Mouse (Mus musculus) spleen, adult 12 weeks (tissue): ENCODE results near the gene Hfe2.
"Not testable (repeated sequence)": the region's sequence is repeated elsewhere in the genome, so short reads cannot be mapped to it uniquely, and the experiment has no call there.

Source experiments
- DNase-seq: peaks from one replicate; pipeline ENCODE4 v3.0.0; 2022; ENCODE audit warnings: low spot score

Hfe2 gene

DNA sequence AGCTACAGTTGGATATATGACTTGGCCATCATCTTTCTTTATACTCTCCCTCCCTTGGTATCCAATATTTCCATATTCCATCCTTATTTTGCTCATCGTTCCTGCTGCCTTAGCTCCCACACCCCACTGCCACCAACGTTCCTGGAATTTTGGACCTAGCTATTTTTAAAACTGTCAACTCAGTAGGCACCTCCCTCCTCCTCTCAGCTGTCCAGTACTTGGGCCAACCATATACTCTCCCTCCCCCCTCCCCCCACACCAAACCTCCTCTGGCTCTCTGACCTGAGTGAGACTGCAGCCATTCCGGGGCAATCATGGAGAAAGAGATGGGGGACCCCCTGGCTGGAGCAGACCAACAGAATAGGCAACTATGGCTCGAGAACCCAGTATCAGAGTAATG, at the start of gene Hfe2:
TSS of gene Hfe2 (plus strand) at position 259 of the 400 bp plus-strand sequence.
- no peak for DNase-seq

DNA sequence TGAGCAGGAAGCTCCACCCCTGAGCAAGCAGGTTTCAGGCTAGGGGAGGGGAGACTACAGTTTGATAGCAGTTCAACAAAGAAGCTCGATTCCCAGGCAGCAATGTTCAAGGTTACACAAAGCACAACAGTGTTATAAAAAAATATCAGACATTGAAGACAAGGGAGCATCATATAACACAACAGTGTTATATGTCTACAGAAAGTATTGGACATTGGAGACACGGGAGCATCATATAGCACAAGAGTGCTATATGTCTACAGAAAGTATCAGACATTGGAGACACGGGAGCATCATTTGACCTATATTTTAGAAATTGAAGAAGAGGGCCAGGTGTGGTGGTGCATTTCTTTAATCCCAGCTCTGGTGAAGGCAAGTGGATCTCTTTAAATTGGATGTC, 47.9 kb upstream of the Hfe2 start:
- DNase-seq, result no peak

DNA sequence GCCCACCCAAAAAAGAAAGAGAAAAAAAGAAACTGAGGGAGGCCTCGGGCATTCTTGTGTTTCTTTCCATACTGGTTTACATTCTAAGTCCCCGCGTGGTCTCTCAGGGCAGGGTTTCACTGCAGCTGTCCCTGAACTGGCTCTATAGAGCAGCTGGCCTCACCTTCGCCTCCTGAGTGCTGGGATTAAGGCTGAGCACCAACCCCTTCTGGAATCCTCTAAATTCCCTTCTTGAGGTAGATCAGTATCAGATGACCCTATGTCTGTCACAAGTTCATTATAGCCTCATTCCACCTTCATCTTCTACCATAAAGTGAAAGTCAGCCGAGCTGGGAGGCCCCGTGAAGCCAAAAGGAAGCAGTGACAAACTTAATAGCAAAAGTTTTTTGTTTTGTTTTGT, 47.4 kb upstream of the Hfe2 start:
- no peak for DNase-seq

DNA sequence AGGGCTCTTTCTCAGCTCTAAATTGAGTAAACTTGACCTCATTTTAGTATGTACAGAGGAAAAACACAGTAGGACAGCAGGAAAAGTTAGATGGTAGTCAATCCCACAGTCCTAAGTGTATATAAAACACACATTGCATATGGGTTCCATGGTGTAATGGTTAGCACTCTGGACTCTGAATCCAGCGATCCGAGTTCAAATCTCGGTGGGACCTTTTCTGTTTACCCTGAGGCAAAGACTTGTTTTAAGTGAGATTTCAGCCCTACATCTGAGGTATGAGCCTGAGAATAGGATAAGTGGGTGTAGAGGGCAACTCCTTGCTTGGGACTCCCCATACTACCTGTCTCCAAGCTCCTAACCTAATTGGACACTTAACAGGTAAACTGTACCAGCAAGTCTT, 45.7 kb upstream of the Hfe2 start:
- no peak for DNase-seq

DNA sequence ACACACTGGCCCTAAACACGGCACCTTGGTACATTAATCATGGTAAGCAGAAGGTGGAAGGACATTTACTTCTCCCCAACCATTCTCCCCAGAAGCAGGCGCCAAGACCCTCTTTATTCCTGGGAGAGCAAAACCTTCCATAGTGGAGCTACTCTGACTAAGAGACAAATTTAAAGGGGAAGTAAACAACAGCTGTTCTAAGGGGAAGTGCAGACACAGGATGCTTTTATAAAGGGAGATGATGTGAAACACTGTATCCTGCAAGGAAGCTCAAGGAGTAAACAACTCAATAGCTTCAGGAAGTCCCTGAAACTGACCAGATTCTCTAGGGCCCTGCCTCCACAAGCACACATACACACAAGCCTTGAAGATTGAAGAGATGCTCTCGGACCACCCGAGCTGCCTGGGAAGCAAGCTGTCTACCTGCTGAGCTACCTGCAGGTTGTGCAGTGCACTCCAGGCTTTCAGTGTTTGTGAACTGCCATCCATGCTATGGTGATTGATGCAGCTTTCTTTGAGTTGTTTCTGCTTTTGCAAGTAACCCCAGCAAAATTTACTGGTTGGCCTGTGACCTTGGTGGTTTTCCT, 44.2 kb upstream of the Hfe2 start:
- no peak for DNase-seq

DNA sequence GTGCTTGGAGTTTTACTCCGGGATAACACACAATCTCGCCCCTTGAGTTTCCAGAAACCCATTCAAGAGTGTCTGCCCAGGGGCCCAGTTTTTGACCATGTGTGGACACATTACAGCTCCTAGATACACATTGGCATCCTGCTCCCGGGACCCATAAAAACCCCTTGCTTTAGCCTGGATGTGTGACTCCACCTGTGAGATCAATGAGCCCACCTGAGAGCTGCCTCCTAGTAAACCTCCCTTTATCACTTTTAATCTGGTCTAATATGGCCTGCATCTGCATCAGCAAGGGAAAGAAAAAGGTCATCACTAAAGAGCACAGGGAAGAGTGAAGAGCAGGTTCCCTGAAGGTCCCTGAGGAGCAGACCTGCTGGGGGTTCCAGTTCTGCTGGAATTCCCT, 43.1 kb upstream of the Hfe2 start:
- no peak for DNase-seq

DNA sequence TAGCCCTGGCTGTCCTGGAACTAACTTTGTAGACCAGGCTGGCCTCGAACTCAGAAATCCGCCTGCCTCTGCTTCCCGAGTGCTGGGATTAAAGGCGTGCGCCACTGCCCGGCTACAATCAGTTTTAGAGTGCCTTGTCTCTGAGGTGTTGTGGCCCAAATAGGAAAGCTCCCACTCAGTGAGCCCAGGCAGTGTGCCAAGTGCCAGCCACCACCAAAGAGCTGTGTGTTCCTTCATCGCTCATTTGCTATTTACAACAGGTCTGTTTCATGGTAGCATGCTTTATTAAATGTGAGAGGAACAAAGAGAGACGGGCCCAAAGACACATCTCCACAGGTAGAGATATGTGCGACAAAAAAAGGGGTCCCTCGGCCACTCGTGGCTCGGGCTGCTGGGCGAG, 42.5 kb upstream of the Hfe2 start:
- DNase-seq, result no peak

DNA sequence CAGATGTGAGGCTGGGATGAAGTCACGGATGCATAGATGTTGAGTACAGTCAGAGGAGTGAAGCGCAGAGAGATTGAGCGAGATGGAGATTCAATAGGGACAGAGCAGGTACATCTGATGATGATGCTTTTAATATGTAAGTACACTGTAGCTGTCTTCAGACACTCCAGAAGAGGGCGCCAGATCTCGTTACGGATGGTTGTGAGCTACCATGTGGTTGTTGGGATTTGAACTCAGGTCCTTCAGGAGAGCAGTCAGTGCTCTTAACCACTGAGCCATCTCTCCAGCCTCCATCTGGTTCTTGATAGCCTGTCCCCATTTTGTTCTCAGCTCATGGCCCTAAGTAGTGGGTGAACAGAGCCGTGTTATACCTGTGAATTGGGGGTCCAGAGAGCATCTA, 41.9 kb upstream of the Hfe2 start:
- DNase-seq, result not testable (repeated sequence)

DNA sequence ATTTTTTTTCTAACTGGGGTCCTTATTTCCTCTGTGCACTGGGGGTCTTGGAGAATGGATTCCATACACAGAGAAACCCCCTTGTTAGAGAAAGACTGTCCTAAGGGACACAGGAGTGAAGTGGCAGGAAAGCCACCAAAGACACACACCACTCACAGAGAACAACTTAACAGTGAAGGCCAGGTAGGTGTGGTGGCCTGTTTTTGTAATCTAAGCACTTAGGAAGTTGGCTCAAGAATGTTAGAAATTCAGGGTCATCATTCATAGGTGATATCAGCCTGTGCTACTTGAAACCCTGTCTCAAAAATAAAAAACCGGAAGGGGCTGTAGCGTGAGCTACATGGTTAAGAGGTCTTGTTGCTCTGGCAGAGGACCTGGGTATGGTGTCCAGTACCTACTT, 41.0 kb upstream of the Hfe2 start:
- no peak for DNase-seq

DNA sequence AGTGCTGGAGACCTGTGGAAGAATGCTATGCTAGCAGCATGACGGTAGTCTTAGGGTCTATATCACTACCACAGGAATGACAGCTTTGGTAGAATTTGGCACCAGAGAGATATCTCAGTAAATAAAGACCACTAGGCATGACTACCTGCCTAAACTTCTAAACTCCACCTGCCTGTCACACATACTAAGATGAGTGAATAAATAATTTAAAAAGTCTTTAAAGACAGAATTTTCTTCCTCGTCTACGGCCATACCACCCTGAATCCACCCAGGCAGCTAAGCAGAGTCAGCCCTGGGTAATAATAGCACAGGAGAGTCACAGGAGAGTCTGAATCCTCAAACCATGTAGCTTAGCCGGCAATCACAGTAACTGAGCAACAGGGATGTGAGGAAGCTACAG, 40.1 kb upstream of the Hfe2 start:
- no peak for DNase-seq

DNA sequence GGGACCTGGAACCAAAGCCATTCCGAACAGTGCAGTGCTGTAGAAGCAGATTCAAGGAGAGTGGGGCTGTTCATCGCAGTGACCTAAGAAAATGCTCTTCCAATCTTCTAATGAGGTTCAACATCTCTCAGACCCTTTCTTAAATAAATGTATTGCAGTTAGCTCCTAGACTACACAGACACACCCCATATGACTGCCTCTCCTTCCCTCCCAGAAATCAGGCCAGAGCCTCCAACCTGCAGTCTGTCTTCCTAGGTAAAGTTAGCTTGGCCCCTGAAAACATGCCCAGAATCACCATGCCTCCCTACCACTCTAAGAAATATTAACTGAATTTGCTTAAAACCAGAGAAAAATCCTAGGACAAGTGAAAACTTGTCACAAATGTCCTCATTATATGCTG, 39.6 kb upstream of the Hfe2 start:
- no peak for DNase-seq

DNA sequence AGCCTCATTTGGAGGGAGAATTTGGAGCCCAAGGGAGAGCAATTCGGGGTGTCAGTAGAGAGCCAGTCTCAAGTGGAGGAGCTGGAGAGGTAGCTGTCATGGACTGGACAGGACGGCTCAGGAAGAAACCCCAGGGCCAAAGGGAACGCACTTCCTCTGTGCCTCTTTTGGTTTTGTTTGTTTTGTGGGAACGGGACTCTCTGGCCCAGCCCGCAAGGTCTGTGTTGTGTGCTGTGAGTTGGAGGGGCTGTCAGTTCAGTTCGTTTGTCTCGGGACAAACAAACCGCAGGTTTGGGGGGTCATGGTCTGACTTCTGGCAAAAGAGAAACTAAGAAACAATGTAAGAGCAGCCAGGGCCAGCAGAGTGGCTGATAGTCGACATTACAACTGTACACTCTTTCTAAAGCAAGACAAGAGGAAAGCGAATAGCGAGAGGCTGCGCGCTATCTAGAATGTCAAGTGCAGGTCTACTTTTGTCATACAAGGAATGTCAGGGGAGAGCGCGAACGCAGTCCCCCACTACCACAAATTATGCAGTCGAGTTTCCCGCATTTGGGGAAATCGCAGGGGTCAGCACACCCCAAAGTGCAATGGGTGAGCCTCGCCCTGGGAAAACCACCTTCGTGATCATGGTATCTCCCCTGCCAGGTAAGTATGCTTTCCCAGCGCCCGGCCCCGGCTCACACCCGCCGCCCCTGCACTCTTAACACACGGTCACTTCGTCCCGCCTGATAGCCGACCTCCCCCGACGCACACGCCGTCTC, 38.7 kb upstream of the Hfe2 start:
- not testable (repeated sequence) for DNase-seq

DNA sequence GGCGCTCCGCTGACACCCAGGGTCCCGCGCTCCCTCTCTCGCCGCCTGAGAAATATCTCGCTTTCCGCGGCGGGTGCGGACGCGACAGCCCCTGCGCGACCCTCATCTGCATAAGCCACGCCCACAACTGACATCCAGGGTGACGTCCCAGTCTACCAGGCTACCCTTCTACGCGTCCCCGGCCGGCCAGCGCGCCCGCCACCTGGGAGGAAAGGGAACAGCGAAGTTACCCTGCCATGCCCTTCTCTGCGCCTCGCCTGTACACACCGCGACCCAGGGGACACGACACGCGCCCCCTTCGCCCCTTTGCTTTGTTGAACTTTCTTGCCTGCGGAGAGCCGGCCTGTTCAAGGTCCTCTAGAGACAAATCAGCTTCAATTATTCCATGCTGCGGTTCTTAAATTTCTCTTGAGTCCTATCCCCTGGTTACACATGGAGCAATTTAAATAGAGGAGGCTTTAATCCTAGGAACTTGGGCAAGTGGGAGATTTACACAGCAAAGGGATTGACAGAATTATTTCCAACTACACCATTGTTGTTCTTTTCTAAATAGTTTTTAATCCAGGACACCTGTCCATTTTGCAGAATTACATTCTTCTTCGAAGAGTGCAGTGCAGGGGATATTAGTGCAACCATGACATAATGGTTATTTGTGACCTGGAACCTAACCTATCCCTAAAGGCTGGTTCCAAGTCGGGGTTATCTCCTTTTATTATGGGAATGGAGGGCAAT, 38.0 kb upstream of the Hfe2 start:
- not testable (repeated sequence) for DNase-seq

DNA sequence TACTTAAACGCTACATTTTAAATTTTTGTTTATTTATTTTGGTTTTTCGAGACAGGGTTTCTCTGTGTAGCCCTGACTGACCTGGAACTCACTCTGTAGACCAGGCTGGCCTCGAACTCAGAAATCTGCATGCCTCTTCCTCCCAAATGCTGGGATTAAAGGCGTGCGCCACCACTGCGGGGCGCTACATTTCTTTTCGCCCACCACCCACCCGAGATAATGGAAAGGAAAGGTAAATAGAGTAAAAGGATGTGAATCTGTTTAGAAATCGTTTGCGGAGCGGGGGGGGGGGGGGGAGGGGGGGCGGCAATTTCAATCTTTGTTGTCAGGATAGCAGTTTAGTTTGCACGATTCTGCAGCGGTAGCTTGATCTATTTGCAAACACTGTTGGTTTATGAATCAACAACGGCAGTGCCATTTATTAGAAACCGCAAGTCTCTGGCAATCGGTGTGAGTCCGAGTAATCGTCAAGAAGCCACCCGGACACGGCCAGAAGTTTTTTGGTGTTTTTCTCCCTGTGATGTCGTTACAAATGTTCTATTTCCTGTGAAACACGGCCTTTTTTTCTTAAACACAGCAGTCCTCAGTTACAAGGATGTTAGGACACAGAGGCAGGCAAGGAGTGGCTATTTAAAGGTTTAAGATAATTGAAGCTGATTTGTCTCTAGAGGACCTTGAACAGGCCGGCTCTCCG, 37.2 kb upstream of the Hfe2 start:
- no peak for DNase-seq

DNA sequence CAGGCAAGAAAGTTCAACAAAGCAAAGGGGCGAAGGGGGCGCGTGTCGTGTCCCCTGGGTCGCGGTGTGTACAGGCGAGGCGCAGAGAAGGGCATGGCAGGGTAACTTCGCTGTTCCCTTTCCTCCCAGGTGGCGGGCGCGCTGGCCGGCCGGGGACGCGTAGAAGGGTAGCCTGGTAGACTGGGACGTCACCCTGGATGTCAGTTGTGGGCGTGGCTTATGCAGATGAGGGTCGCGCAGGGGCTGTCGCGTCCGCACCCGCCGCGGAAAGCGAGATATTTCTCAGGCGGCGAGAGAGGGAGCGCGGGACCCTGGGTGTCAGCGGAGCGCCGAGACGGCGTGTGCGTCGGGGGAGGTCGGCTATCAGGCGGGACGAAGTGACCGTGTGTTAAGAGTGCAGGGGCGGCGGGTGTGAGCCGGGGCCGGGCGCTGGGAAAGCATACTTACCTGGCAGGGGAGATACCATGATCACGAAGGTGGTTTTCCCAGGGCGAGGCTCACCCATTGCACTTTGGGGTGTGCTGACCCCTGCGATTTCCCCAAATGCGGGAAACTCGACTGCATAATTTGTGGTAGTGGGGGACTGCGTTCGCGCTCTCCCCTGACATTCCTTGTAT, 36.6 kb upstream of the Hfe2 start:
- DNase-seq, result not testable (repeated sequence)

DNA sequence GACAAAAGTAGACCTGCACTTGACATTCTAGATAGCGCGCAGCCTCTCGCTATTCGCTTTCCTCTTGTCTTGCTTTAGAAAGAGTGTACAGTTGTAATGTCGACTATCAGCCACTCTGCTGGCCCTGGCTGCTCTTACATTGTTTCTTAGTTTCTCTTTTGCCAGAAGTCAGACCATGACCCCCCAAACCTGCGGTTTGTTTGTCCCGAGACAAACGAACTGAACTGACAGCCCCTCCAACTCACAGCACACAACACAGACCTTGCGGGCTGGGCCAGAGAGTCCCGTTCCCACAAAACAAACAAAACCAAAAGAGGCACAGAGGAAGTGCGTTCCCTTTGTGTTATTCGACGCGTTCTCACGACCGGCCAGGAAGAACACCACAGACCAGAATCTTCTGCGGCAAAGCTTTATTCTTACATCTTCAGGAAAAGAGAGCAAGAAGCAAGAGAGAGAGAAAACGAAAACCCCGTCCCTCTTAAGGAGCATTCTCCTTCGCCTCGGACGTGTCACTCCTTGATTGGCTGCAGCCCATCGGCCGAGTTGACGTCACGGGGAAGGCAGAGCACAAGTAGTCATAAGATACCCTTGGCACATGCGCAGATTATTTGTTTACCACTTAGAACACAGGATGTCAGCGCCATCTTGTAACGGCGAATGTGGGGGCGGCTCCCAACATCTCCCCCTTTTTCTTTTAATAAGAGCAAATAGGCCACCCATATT, 35.9 kb upstream of the Hfe2 start:
- not testable (repeated sequence) for DNase-seq

DNA sequence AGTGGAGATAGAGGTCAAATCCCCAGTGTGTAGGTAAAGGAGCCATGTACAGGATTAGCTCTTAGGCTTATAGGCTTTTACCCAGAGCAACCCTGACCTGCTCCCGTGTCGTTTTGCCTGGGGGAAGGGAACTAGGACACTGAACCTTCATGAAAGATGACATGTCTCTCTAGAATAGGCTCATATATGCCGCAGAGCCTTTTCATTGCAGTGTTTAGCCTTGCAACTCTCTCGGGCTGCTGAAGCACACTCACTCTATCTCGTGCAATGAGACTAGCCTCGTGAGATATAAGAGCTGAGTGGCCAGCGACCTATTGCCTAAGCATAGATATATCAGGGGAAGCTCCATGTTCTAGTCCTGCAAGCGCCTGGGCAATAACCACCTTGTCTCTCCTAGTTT, 35.3 kb upstream of the Hfe2 start:
- not testable (repeated sequence) for DNase-seq

DNA sequence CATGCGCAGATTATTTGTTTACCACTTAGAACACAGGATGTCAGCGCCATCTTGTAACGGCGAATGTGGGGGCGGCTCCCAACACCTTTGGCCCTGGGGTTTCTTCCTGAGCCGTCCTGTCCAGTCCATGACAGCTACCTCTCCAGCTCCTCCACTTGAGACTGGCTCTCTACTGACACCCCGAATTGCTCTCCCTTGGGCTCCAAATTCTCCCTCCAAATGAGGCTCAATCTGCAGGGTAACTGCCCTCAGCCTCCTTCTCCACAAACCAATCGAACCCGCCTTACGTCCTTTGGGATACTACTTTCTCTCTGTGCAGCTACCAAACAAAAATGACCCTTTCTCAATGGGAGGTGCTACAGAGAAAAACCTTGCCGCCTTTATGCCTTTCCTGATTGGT, 30.5 kb upstream of the Hfe2 start:
- not testable (repeated sequence) for DNase-seq

DNA sequence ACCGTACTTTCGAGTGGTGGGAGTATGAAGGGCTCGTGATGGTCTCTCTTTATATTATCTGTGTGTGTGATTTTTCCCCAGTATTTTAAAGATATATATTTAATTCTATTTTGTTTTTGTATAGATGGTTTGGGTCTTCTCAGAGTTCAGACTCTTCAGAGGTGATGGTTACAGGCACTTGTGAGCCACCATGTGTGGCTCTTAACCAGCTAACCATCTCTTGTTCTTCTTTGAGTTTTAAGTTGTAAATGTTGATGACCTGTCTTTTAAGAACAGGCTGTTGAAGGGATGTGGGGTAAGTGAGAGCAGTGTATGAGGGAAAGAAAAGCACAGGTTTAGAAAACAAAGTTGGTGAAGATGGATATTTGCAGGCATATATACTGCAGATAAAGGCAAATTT, 30.1 kb upstream of the Hfe2 start:
- no peak for DNase-seq

DNA sequence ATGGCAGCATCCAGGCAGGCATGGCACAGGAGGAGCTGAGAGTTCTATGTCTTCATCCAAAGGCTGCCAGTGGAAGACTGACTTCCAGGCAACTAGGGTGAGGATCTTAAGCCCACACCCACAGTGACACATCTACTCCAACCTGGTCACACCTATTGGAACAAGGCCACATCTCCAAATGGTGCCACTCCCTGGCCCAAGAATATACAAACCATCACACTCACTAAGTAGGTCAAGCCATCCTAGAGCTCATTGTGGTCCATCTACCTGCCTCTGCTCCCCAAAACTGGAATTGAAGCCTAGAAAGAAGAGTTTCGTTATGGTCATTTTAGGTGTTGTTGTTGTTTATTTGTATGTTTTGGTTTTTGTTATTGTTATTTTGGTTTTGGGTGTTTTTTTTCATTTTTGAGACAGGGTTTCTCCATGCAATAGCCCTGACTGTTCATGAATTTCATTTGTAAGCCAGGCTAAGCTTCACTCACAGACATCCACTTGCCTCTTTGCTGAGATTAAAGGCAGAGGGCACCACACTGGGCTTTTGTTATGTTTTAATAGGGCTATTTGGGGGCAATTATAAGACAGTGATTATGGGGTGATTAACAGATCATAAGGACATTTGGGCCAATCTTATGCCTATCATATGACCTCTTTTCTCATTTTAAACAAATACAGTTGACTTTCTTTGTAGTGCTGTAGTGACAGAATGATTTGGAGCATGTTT, 29.3 kb upstream of the Hfe2 start:
- DNase-seq, result no peak

DNA sequence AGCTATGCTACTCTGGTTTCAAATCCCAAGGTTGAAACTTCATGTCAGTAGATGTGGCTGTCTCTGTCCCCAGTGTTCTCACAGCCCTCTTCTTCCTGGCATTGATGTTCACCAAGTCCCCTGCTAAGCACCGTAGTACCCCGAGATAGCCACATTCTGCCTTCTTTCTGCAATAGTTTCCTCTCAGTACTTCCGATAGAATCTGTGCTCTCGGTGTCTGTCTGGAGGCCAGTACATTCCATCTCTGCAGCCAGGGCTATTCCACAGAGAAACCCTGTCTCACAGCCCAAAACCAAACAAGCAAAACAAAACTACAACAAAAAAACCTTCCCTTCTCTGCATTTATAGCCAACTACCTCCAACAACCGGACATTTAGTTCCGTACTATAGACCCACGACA, 28.8 kb upstream of the Hfe2 start:
- DNase-seq, result no peak
